In the genomic region with DNA sequence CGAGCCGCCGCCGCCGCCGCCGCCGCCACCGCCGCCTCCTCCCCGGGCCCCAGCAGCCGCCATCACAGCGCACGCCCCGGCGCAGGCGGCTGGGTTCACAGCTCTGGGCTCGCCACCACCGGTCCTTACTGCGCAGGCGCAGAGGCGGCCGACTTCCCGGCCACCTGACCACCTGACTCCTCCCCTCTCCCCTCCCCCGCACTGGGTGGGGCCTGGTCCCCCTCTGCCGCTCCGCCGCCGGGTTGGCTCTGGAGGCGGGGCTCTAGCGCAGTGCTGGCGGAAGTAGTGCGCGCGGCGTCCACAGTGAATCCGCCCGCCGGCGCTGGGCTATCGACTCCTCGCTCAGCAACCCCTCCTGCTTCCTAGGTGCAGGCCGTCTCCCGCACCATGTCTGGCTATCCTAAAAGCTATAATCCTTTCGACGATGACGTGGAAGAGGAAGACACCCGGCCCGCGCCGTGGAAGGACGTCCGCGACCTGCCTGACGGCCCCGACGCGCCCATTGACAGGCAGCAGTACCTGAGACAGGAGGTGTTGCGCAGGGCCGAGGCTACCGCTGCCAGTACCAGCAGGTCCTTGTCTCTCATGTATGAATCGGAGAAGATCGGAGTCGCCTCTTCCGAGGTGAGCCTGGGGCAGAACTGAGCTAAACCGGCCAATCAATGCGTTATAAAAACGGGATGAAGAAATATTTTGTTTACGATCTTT, we compare ENCODE assay signal across 8 mouse cellular contexts. TPM values are rescaled to one million over a fixed set of nuclear protein-coding genes. Genes with fewer than 3 reads are reported as not detected.
DNase-seq lines count a peak whose midpoint lies in the region; ATAC-seq lines count a peak whose summit lies in the region.

A gene (plus strand): TSS at position 251 of the 708 bp plus-strand sequence.
A gene (minus strand): TSS at position 579 of the 708 bp plus-strand sequence.

- H3K4me3 ChIP-seq in hindbrain, embryonic 12.5 days = peak within 1 kb of the TSS; percentile 79

- under 1% methylated on average over 61 of the region's 69 CpGs for WGBS in hindbrain, embryonic 12.5 days

- H3K4me2 ChIP-seq in hindbrain, embryonic 12.5 days (replicated peaks) = peak within 1 kb of the TSS; percentile 69

- no peaks in the 10 kb centered on the region for H3K9me3 ChIP-seq in hindbrain, embryonic 12.5 days (replicated peaks)

- peak; percentile 100 for DNase-seq in NIH3T3 (ENCODE audit: low read depth)
- DNase-seq in cerebellum, postnatal 10 days = peak; percentile 100
- peak; percentile 99 to 100 for DNase-seq in frontal cortex, postnatal 10 days (ENCODE audit: low spot score in 2 of 2)
- DNase-seq in layer of hippocampus, postnatal 14 days (ENCODE audit: low spot score in 2 of 2) = peak; percentile 99
- peak; percentile 100 for DNase-seq in lung, postnatal 14 days
- peak; percentile 98 for DNase-seq in retina, adult 2 months (ENCODE audit: low read depth, low spot score)
- peak; percentile 100 for DNase-seq in thymus, postnatal 36 days

- H3K36me3 ChIP-seq in hindbrain, embryonic 12.5 days = peaks cover 9% of the 10 kb centered on the region; the same call in 1 of the 2 replicates

- H3K4me1 ChIP-seq in hindbrain, embryonic 12.5 days = peaks cover 19% of the 10 kb centered on the region

- H3K27me3 ChIP-seq in hindbrain, embryonic 12.5 days = no peaks in the 10 kb centered on the region

- peak; percentile 98 for ATAC-seq in hindbrain, embryonic 12.5 days (ENCODE audit: low FRiP score)

- peak within 1 kb of the TSS; percentile 84 for H3K9ac ChIP-seq in hindbrain, embryonic 12.5 days

- H3K27ac ChIP-seq in hindbrain, embryonic 12.5 days = peak within 1 kb of the TSS; percentile 88

RNA-seq across cellular contexts. Expression of the first gene that starts in this region (rescaled TPM):
- polyA plus RNA-seq in hindbrain, embryonic 12.5 days (2016; fragmentation: Nextera tagmentation; extraction: Ambion mirVana) = 19.8 and 20.4 TPM in 2 replicates
- total RNA-seq in layer of hippocampus, postnatal 14 days (2021) = 10 to 100 TPM; 27.3 to 31.2 TPM

RNA-seq across cellular contexts. Expression of the second gene that starts in this region (rescaled TPM):
- 64.8 and 72.8 TPM in 2 replicates for polyA plus RNA-seq in hindbrain, embryonic 12.5 days (2016; fragmentation: Nextera tagmentation; extraction: Ambion mirVana)
- total RNA-seq in layer of hippocampus, postnatal 14 days (2021) = 100 to 1,000 TPM; 222 to 236 TPM

Comparison
In these comparisons a context has a peak if more than half of its experiments do, and no peak if none do; other contexts are left out.
1. Peak in every context shown above with its lines: DNase-seq, ATAC-seq, H3K4me3 ChIP-seq and H3K27ac ChIP-seq.